Mouse (Mus musculus): Measurements from ENCODE around the gene Sult6b2. TPM values are rescaled to one million over a fixed set of nuclear protein-coding genes. Genes with fewer than 3 reads are reported as not detected.

The Sult6b2 gene
- total RNA-seq, 2 experiments from 2014 or later = 0.15 TPM; not detected in 1

- no peak for DNase-seq (ENCODE audit: low spot score in 2 of 2)
- intact Hi-C loops (cut with DNase I) = loop anchor here (2.0 kb wide), 2 partner anchors 35 to 151 kb away; partner anchors contain the start of gene St8sia1
Measured at GRCm38 (mm10) chr6:142814011-142814410, 9.7 kb upstream of the Sult6b2 start.

- no peak for DNase-seq (ENCODE audit: low spot score in 2 of 2)
- intact Hi-C loops (cut with DNase I) = no loop called here
Measured at GRCm38 (mm10) chr6:142812969-142813368, 8.7 kb upstream of the Sult6b2 start.

GRCm38 (mm10) chr6:142810239-142810638 lies 5.9 kb upstream of the Sult6b2 start:
- DNase-seq (ENCODE audit: low spot score in 2 of 2) = no peak
- intact Hi-C loops (cut with DNase I) = no loop called here

- DNase-seq (ENCODE audit: low spot score in 2 of 2) = no peak
- intact Hi-C loops (cut with DNase I) = no loop called here
Measured at GRCm38 (mm10) chr6:142809373-142810098, 5.2 kb upstream of the Sult6b2 start.

GRCm38 (mm10) chr6:142806326-142806725 lies 2.0 kb upstream of the Sult6b2 start:
- no peak for DNase-seq (ENCODE audit: low spot score in 2 of 2)
- intact Hi-C loops (cut with DNase I) = no loop called here

GRCm38 (mm10) chr6:142802617-142803525 lies 1.4 kb downstream of the Sult6b2 start:
- DNase-seq (ENCODE audit: low spot score in 2 of 2) = no peak
- intact Hi-C loops (cut with DNase I) = no loop called here

- no peak for DNase-seq (ENCODE audit: low spot score in 2 of 2)
- intact Hi-C loops (cut with DNase I) = no loop called here
Measured at GRCm38 (mm10) chr6:142801687-142802086, 2.6 kb downstream of the Sult6b2 start.

- DNase-seq (ENCODE audit: low spot score in 2 of 2) = no peak
- intact Hi-C loops (cut with DNase I) = no loop called here
Measured at GRCm38 (mm10) chr6:142799704-142800374, 4.5 kb downstream of the Sult6b2 start.

GRCm38 (mm10) chr6:142798837-142799236 lies 5.5 kb downstream of the Sult6b2 start:
- intact Hi-C loops (cut with DNase I) = no loop called here
- no peak for DNase-seq (ENCODE audit: low spot score in 2 of 2)

- intact Hi-C loops (cut with DNase I) = no loop called here
- DNase-seq (ENCODE audit: low spot score in 2 of 2) = no peak
Measured at GRCm38 (mm10) chr6:142797996-142798395, 6.3 kb downstream of the Sult6b2 start.

- intact Hi-C loops (cut with DNase I) = no loop called here
- no peak for DNase-seq (ENCODE audit: low spot score in 2 of 2)
Measured at GRCm38 (mm10) chr6:142795655-142796441, 8.5 kb downstream of the Sult6b2 start.

GRCm38 (mm10) chr6:142795087-142795486 lies 9.2 kb downstream of the Sult6b2 start:
- DNase-seq (ENCODE audit: low spot score in 2 of 2) = no peak
- intact Hi-C loops (cut with DNase I) = no loop called here

- DNase-seq (ENCODE audit: low spot score in 2 of 2) = peak in 1 of 2 experiments; percentile 62
- intact Hi-C loops (cut with DNase I) = no loop called here
Measured at GRCm38 (mm10) chr6:142793468-142793867, 10.8 kb downstream of the Sult6b2 start.

- intact Hi-C loops (cut with DNase I) = no loop called here
- DNase-seq (ENCODE audit: low spot score in 2 of 2) = no peak
Measured at GRCm38 (mm10) chr6:142792241-142792968, 11.9 kb downstream of the Sult6b2 start.

GRCm38 (mm10) chr6:142789736-142790135 lies 14.6 kb downstream of the Sult6b2 start:
- intact Hi-C loops (cut with DNase I) = no loop called here
- peak in 1 of 2 experiments; percentile 28 for DNase-seq (ENCODE audit: low spot score in 2 of 2)

GRCm38 (mm10) chr6:142788042-142788987 lies 16.0 kb downstream of the Sult6b2 start:
- DNase-seq (ENCODE audit: low spot score in 2 of 2) = peak in 1 of 2 experiments; percentile 60
- intact Hi-C loops (cut with DNase I) = no loop called here

GRCm38 (mm10) chr6:142786106-142786505 lies 18.2 kb downstream of the Sult6b2 start:
- intact Hi-C loops (cut with DNase I) = no loop called here
- no peak for DNase-seq (ENCODE audit: low spot score in 2 of 2)
